Mouse (Mus musculus) layer of hippocampus, adult 11-12 months (tissue): ENCODE data around the gene Btg3.

Source experiments
- DNase-seq: peaks from one replicate; pipeline ENCODE4 v3.0.0; 2022; ENCODE audit warnings: low spot score

Btg3 gene

GRCm38 (mm10) chr16:78301183-78301830, 75.7 kb downstream of the Btg3 start, which contains the start of gene Cxadr:
TSS of gene Cxadr (plus strand) at chr16:78301489.
- DNase-seq: peak; percentile 71

DNA sequence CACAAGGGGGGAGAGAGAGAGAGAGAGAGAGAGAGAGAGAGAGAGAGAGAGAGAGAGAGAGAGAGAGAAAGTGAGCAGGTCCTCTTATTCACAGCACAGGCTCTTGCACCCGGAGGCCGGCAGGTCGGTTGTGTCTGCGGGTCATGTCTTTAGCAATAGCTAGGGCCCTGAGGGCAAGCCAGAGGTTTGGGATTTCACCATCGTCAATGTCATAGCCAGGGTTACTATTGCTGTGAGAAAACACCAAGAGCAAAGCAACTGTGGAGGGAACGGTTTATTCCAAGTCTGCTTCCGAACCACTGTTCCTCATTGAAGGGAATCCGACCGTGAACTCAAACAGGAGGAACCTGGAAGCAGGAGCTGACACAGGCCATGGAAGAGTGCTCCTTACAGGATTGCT, 80.9 kb downstream of the Btg3 start:
- no peak for DNase-seq

DNA sequence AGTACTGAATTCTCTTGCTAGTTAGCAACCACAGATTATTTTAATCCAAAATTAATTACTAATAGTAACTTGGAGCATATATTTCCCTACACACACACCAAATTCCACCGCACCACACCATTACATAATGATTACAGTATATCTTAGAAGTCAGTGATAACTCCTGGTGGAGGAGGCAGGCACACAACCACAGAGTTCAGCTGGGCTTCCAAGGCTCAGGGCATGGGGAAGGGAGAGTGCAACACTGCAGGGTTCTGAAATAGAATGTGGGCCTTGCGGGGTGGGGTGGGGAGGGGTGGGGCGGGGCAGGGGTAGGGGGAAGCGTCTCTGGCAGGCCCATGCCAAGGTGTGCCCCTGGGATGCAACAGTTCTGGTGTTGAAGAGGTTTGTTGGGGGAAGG, 81.4 kb downstream of the Btg3 start:
- no peak for DNase-seq

DNA sequence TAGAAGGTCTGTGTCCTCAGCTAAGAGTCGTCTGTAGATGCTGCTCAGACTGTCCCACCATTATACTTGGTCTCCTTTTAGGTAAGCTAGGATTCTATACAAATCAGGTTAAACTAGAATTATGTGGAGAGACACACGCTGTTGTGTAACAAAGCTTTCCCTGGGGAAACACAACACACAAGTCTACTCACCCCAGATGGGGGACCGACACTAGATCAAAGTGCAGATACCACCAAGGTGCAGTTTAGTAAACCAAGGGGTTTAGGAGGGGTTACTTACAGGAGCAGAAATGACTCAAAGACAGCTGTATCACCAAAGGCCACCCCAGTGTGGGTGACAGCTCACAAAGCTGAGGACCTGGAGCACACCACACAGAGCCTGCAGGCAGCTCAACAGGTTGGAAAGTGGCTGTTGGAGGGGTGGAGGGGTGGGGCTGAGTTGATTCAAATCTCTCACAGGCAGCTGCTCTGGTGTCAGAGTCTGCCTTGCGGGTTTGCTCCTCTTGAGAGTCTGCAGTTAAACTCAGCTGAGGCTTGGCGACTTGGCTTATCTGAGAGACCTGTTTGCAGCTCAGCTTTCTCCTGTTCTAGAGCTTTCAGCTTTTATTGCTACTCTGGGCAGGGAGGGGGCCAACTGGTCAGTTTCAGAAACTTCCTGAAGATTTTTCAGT, 82.3 kb downstream of the Btg3 start:
- no peak for DNase-seq

DNA sequence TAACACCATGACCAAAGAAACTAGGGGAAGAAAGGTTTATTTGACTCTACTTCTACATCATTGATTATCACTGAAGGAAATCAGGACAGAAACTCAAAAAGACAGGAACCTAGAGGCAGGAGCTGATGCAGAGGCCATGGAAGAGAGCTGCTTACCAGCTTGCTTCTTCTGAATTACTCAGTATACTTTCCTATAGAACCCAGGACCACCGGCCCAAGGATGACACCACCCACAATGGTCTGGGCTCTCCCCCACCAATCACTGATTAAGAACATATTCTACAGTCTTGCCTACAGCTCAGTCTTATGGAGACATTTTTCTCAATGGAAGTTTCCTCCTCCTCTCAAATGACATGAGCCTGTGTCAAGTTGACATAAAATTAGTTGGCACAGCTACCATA, 82.9 kb downstream of the Btg3 start:
- DNase-seq: no peak

DNA sequence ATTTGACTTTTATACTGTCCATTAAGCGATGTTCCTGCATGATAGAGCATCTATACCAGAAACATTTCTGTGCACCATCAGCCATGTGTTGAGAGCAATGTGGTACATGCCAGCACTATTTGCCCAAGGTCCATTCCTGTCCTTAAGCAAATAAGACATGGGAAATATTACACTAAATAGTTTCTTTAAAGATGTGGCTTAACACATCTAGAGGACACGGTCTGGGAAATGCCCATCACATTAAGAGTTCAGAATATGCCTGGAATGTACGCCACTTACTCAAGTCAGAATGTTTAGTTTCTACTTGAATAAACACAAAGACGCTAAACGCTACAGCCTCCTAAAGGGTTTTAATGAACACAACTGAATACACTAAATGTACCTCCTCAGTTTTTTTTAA, 93.8 kb downstream of the Btg3 start:
- no peak for DNase-seq
